Mouse (Mus musculus) midbrain, embryonic 15.5 days (tissue): ENCODE measurements at regions not wholly inside any gene's neighbourhood (a gene's known extent, or its start where the extent isn't known, plus 50 kb on each side); places are given as distances from the start of the nearest gene placed in this dataset.
A peak's percentile ranks its signal among the peaks of the same experiment; 100 is the strongest.

Experiments used
- ATAC-seq: fragments of 200-750 bp; cut with Nextera tagmentation; replicated peaks from 2 replicates; pipeline ENCODE4 v1.8.0; 2017; ENCODE audit warnings: moderate TSS enrichment
- H3K27ac ChIP-seq: fragments of 300-500 bp; sonication (generic); 2 replicates; pipeline ENCODE4 v1.5.1; 2015; ENCODE audit warnings: mild to moderate bottlenecking, inconsistent platforms
- H3K27me3 ChIP-seq: fragments of 300-500 bp; sonication (generic); replicated peaks from 2 replicates; pipeline ENCODE4 v1.6.1; 2015; ENCODE audit warnings: inconsistent platforms
- H3K36me3 ChIP-seq: fragments of 300-500 bp; sonication (generic); replicated peaks from 2 replicates; pipeline ENCODE4 v1.6.1; 2015; ENCODE audit warnings: inconsistent platforms
- H3K4me1 ChIP-seq: fragments of 300-500 bp; sonication (generic); 2 replicates; pipeline ENCODE4 v1.6.1; 2015; ENCODE audit warnings: inconsistent platforms
- H3K4me2 ChIP-seq: fragments of 300-500 bp; sonication (generic); 2 replicates; pipeline ENCODE4 v1.6.1; 2015; ENCODE audit warnings: inconsistent platforms, mild to moderate bottlenecking, moderate library complexity
- H3K4me3 ChIP-seq: fragments of 300-500 bp; sonication (generic); 2 replicates; pipeline ENCODE4 v1.5.1; 2015; ENCODE audit warnings: mild to moderate bottlenecking, inconsistent platforms
- H3K9ac ChIP-seq: fragments of 300-500 bp; sonication (generic); 2 replicates; pipeline ENCODE4 v1.6.1; 2015; ENCODE audit warnings: mild to moderate bottlenecking, inconsistent platforms
- H3K9me3 ChIP-seq: fragments of 300-500 bp; sonication (generic); 2 replicates; pipeline ENCODE4 v1.6.1; 2016; ENCODE audit warnings: inconsistent platforms
- WGBS: fragments of 180-500 bp; shearing (Covaris S2); methylation state at CpG from one replicate; pipeline ENCODE4 v1.1.7; 2015; ENCODE audit warnings: mixed read lengths; 5-methylcytosine and 5-hydroxymethylcytosine counted together

GRCm38 (mm10) chr5:75437924-75438323 lies 136.8 kb upstream of the Kit start:
- H3K9me3 ChIP-seq, result no peaks in the 10 kb centered on the region
- 73% methylated on average over 5 of the region's 5 CpGs for WGBS

GRCm38 (mm10) chr5:75444024-75444604 lies 130.6 kb upstream of the Kit start:
- H3K9ac ChIP-seq, result no peak overlapping the region
- H3K4me1 ChIP-seq, result 0 out of 2 replicates have a peak, but pooled peaks cover 7% of the 10 kb centered on the region
- no peak for ATAC-seq
- 76% methylated on average over 3 of the region's 3 CpGs for WGBS
- no peaks in the 10 kb centered on the region for H3K27me3 ChIP-seq
- no peak overlapping the region for H3K4me2 ChIP-seq
- H3K36me3 ChIP-seq, result no peaks in the 10 kb centered on the region
- no peak overlapping the region for H3K27ac ChIP-seq
- no peak overlapping the region for H3K4me3 ChIP-seq
- no peaks in the 10 kb centered on the region for H3K9me3 ChIP-seq

More at GRCm38 (mm10) chr5:75437924-75438323, 136.8 kb upstream of the Kit start:
- Histone ChIP-seq H3K4me3 (no peak overlapping the region), H3K4me1 (0 out of 2 replicates have a peak, but pooled peaks cover 3% of the 10 kb centered on the region), H3K27me3 (no peaks in the 10 kb centered on the region), H3K4me2 (no peak overlapping the region), H3K27ac (no peak overlapping the region), H3K9ac (no peak overlapping the region), H3K36me3 (no peaks in the 10 kb centered on the region)
- ATAC-seq, result no peak

- no peak for ATAC-seq
- no peak overlapping the region for H3K4me2 ChIP-seq
- H3K36me3 ChIP-seq, result no peaks in the 10 kb centered on the region
- 62% methylated on average over 1 of the region's 1 CpGs for WGBS
- no peak overlapping the region for H3K27ac ChIP-seq
- no peak overlapping the region for H3K4me3 ChIP-seq
- H3K9me3 ChIP-seq, result no peaks in the 10 kb centered on the region
- no peak overlapping the region for H3K9ac ChIP-seq
- H3K4me1 ChIP-seq, result 0 out of 2 replicates have a peak, but pooled peaks cover 12% of the 10 kb centered on the region
- no peaks in the 10 kb centered on the region for H3K27me3 ChIP-seq
Observed at GRCm38 (mm10) chr5:75446386-75446785, 128.3 kb upstream of the Kit start.

- Histone ChIP-seq H3K9ac (no peak overlapping the region), H3K4me2 (no peak overlapping the region), H3K4me1 (peaks cover 11% of the 10 kb centered on the region; the same call in 1 of the 2 replicates), H3K9me3 (no peaks in the 10 kb centered on the region), H3K4me3 (no peak overlapping the region), H3K27me3 (no peaks in the 10 kb centered on the region), H3K36me3 (no peaks in the 10 kb centered on the region), H3K27ac (no peak overlapping the region)
- 51% methylated on average over 21 of the region's 21 CpGs for WGBS
- ATAC-seq, result peak; percentile 52; the same call in 1 of the 2 replicates
Observed at GRCm38 (mm10) chr5:75449913-75450525, 124.7 kb upstream of the Kit start.

- H3K9me3 ChIP-seq, result no peaks in the 10 kb centered on the region
- H3K4me3 ChIP-seq, result no peak overlapping the region
- H3K4me1 ChIP-seq, result peaks cover 11% of the 10 kb centered on the region; the same call in 1 of the 2 replicates
- no peak for ATAC-seq
- H3K9ac ChIP-seq, result no peak overlapping the region
- no peaks in the 10 kb centered on the region for H3K36me3 ChIP-seq
- H3K27me3 ChIP-seq, result no peaks in the 10 kb centered on the region
- 57% methylated on average over 9 of the region's 9 CpGs for WGBS
- H3K4me2 ChIP-seq, result no peak overlapping the region
- H3K27ac ChIP-seq, result no peak overlapping the region
Observed at GRCm38 (mm10) chr5:75450564-75450963, 124.2 kb upstream of the Kit start.

GRCm38 (mm10) chr5:75451081-75451480 lies 123.6 kb upstream of the Kit start:
- Histone ChIP-seq H3K4me3 (no peak overlapping the region), H3K9me3 (no peaks in the 10 kb centered on the region), H3K4me1 (peaks cover 11% of the 10 kb centered on the region; the same call in 1 of the 2 replicates), H3K4me2 (no peak overlapping the region), H3K9ac (no peak overlapping the region), H3K27me3 (no peaks in the 10 kb centered on the region), H3K36me3 (no peaks in the 10 kb centered on the region), H3K27ac (no peak overlapping the region)
- 64% methylated on average over 5 of the region's 5 CpGs for WGBS
- ATAC-seq, result no peak

- Histone ChIP-seq H3K27ac (no peak overlapping the region), H3K4me1 (peaks cover 11% of the 10 kb centered on the region; the same call in 1 of the 2 replicates), H3K4me3 (no peak overlapping the region), H3K36me3 (no peaks in the 10 kb centered on the region), H3K4me2 (no peak overlapping the region), H3K9me3 (no peaks in the 10 kb centered on the region), H3K9ac (no peak overlapping the region), H3K27me3 (no peaks in the 10 kb centered on the region)
- WGBS, result 72% methylated on average over 8 of the region's 8 CpGs
- ATAC-seq, result no peak
Observed at GRCm38 (mm10) chr5:75451693-75452092, 123.0 kb upstream of the Kit start.

GRCm38 (mm10) chr5:75453757-75454390 lies 120.8 kb upstream of the Kit start:
- Histone ChIP-seq H3K4me3 (no peak overlapping the region), H3K27me3 (no peaks in the 10 kb centered on the region), H3K4me1 (peaks cover 8% of the 10 kb centered on the region; the same call in 1 of the 2 replicates), H3K4me2 (no peak overlapping the region), H3K9ac (no peak overlapping the region), H3K36me3 (no peaks in the 10 kb centered on the region), H3K9me3 (no peaks in the 10 kb centered on the region), H3K27ac (no peak overlapping the region)
- 68% methylated on average over 9 of the region's 9 CpGs for WGBS
- ATAC-seq, result no peak

- H3K9ac ChIP-seq, result no peak overlapping the region
- H3K27me3 ChIP-seq, result no peaks in the 10 kb centered on the region
- H3K27ac ChIP-seq, result no peak overlapping the region
- H3K4me3 ChIP-seq, result no peak overlapping the region
- no peaks in the 10 kb centered on the region for H3K9me3 ChIP-seq
- H3K4me1 ChIP-seq, result peaks cover 6% of the 10 kb centered on the region; the same call in 1 of the 2 replicates
- WGBS, result 50% methylated on average over 16 of the region's 16 CpGs
- no peak overlapping the region for H3K4me2 ChIP-seq
- H3K36me3 ChIP-seq, result no peaks in the 10 kb centered on the region
- ATAC-seq, result no peak
Observed at GRCm38 (mm10) chr5:75454961-75455541, 119.7 kb upstream of the Kit start.

- Histone ChIP-seq H3K27ac (no peak overlapping the region), H3K9me3 (no peaks in the 10 kb centered on the region), H3K4me3 (no peak overlapping the region), H3K27me3 (no peaks in the 10 kb centered on the region), H3K4me2 (no peak overlapping the region), H3K36me3 (no peaks in the 10 kb centered on the region), H3K9ac (no peak overlapping the region), H3K4me1 (peaks cover 3% of the 10 kb centered on the region; the same call in 1 of the 2 replicates)
- no peak for ATAC-seq
- WGBS, result 70% methylated on average over 6 of the region's 6 CpGs
Observed at GRCm38 (mm10) chr5:75457403-75457802, 117.3 kb upstream of the Kit start.

GRCm38 (mm10) chr5:75458317-75458716 lies 116.4 kb upstream of the Kit start:
- no peaks in the 10 kb centered on the region for H3K9me3 ChIP-seq
- no peak overlapping the region for H3K4me3 ChIP-seq
- H3K36me3 ChIP-seq, result no peaks in the 10 kb centered on the region
- no peak overlapping the region for H3K9ac ChIP-seq
- H3K4me1 ChIP-seq, result peaks cover 3% of the 10 kb centered on the region; the same call in 1 of the 2 replicates
- 90% methylated on average over 7 of the region's 7 CpGs for WGBS
- ATAC-seq, result no peak
- no peak overlapping the region for H3K4me2 ChIP-seq
- H3K27me3 ChIP-seq, result no peaks in the 10 kb centered on the region
- no peak overlapping the region for H3K27ac ChIP-seq

- Histone ChIP-seq H3K4me1 (no peaks in the 10 kb centered on the region; the same call in 1 of the 2 replicates), H3K27me3 (no peaks in the 10 kb centered on the region), H3K4me3 (no peak overlapping the region), H3K9me3 (no peaks in the 10 kb centered on the region), H3K27ac (no peak overlapping the region), H3K36me3 (no peaks in the 10 kb centered on the region), H3K9ac (no peak overlapping the region), H3K4me2 (no peak overlapping the region)
- ATAC-seq, result no peak
- WGBS, result 75% methylated on average over 3 of the region's 3 CpGs
Observed at GRCm38 (mm10) chr5:75459758-75460354, 114.9 kb upstream of the Kit start.
